Mouse (Mus musculus) telencephalon, adult 2 months (tissue): Measurements from ENCODE around the gene Zfp579.
A peak's percentile ranks its signal among the peaks of the same experiment; 100 is the strongest.
"Not testable (repeated sequence)": the region's sequence is repeated elsewhere in the genome, so short reads cannot be mapped to it uniquely, and the experiment has no call there.

ENCODE experiments used
- DNase-seq: peaks from one replicate; pipeline ENCODE4 v3.0.0-alpha.2; 2011; ENCODE audit warnings: low read depth, low spot score

Gene Zfp579

DNA sequence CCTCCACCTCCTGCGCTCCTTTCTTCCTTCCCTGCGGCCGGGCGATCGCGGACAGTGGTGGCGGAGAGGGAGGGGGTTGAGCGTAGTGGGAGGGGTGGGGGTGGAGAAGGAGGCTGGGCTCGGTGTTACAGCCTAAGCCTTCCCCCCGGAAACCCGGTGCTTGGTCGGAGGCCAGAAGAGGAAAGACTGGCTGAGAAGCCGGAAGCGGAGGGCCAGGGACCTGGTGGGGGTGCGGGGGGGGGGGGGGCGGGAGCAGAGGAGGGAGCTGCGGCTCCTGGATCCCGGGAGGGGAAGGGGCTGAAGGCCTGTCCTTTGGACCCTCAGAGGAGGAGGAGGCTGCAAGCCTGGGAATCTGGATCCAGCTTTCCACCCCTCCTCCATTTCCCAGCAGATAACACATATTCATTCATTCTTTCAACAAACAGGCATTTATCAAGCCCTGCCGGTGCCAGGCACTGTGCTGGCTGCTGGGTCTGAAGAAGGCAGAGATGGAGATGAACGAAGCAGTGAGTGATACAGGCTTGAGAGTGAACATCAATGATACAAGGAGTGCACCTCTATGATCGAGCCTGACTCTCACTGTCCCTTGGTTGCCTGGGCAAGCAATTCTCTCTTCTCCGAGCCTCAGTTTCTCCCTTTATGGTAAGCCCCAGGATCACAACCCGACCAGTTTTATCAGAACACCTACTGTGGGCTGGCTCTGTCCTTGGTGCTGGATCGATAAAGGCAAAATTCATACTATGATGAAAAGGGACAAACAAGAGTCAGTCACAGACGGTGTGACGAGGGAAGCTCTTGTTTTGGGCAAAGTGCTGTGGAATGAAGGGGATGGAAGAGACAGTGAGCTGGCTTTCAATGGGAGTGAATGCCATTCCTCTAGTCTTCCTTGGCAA lies at the start of gene Zfp579:
Gene Zfp579, minus strand, starts transcription at position 156 of the 893 bp plus-strand sequence.
- DNase-seq, result peak; percentile 90

- no peak for DNase-seq
Observed at GRCm38 (mm10) chr7:5044981-5045380, 49.0 kb upstream of the Zfp579 start.

GRCm38 (mm10) chr7:5038940-5039339 lies 43.0 kb upstream of the Zfp579 start:
- no peak for DNase-seq

DNA sequence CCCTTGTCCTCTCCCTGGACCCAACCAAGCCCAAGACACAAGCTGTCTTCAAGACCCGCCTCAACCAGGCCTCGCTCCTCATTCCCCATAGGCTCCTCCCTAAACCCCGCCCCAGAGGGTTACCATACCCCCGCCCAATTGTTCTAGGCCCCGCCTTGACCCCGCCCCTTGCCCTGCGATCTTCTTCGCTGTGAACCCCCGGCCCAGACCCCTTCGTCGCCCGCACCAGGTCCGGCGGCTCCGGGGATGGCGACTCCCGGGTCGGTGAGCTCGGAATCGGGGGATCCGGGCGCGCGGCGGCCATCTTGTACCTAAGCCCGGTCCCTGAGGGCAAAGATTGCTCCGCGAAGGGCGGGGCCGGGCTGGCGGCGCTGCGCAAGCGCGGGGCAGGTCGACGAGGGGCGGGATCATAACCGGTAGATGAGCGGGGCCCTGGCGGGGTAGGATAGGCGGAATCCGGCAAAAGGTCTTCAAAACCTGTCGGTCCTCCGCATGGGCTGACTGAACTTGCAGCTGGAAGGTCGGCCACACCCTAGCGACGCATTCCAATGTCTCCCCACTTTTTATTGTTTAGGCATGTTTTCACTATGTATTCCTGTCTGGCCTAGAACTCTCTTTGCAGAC lies 42.3 kb upstream of the Zfp579 start, which contains the start of gene Zfp784:
Gene Zfp784, minus strand, starts transcription at position 338 of the 624 bp plus-strand sequence.
- peak; percentile 84 for DNase-seq

- no peak for DNase-seq
Observed at GRCm38 (mm10) chr7:5037467-5037866, 41.5 kb upstream of the Zfp579 start.

GRCm38 (mm10) chr7:5037026-5037425 lies 41.1 kb upstream of the Zfp579 start:
- DNase-seq, result no peak

DNA sequence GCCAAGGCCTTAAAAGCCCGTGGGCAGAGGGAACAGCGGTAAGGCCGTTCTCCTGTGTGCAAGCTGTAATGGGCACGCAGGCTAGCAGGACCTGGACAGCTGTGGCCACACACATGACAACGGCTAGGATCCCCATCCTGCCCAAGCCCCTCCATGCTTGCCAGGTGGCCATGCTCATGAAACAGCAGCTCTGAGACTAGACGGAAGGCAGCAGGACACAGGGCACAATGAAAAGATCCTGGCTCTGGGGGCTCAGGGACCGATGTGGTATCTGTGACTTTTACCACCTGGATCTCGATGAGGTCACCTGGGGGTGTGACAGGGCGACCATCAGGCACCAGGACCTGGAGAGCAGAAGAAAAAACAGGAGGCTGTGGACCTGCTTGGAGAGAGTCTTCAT lies 40.2 kb upstream of the Zfp579 start:
- no peak for DNase-seq

GRCm38 (mm10) chr7:5035628-5036027 lies 39.7 kb upstream of the Zfp579 start:
- no peak for DNase-seq

DNA sequence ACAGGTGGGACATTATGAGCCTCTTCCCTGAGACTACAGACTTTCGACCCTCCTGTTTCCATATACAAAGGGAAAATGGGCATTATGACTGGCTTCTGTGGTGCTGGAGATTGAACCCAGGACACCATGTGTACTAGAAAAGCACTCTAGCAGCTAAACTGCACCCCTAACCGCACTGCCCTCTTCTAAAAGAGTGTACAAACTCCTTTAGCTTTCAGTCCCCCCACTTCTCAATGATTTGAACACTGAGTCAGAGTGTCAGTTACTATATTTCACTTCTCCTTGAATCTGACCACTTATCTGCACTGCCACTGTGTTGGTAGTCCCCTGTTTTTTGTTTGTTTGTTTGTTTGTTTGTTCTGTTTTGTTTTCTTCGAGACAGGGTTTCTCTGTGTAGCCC lies 37.9 kb upstream of the Zfp579 start, which contains the start of gene 4632433K11Rik:
Gene 4632433K11Rik, plus strand, starts transcription at position 301 of the 400 bp plus-strand sequence.
- no peak for DNase-seq

- no peak for DNase-seq
Observed at GRCm38 (mm10) chr7:5031496-5031895, 35.5 kb upstream of the Zfp579 start.

GRCm38 (mm10) chr7:5030554-5031275 lies 34.8 kb upstream of the Zfp579 start:
- DNase-seq, result no peak

DNA sequence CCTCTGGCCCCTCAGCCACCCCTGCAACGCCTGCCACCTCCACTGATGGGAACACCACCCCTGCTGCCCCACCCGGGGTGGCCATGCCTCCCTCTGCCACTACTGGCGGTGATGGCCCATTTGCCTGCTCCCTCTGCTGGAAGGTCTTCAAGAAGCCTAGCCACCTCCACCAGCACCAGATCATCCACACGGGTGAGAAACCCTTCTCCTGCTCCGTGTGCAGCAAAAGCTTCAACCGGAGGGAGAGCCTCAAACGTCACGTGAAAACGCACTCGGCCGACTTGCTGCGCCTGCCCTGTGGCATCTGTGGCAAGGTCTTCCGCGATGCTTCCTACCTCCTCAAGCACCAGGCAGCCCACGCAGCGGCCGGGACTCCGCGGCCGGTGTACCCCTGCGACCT lies 34.0 kb upstream of the Zfp579 start:
- DNase-seq, result no peak

- DNase-seq, result no peak
Observed at GRCm38 (mm10) chr7:5029543-5029942, 33.6 kb upstream of the Zfp579 start.

- no peak for DNase-seq
Observed at GRCm38 (mm10) chr7:5021197-5021596, 25.2 kb upstream of the Zfp579 start.

GRCm38 (mm10) chr7:5020685-5021084 lies 24.7 kb upstream of the Zfp579 start:
- no peak for DNase-seq

- DNase-seq, result peak; percentile 99
Observed at GRCm38 (mm10) chr7:5020000-5020681, 24.2 kb upstream of the Zfp579 start, which contains the start of the genes Zfp865 and Ccdc106. TSS of gene Zfp865 (plus strand) at chr7:5020376. TSS of gene Ccdc106 (plus strand) at chr7:5020553.

DNA sequence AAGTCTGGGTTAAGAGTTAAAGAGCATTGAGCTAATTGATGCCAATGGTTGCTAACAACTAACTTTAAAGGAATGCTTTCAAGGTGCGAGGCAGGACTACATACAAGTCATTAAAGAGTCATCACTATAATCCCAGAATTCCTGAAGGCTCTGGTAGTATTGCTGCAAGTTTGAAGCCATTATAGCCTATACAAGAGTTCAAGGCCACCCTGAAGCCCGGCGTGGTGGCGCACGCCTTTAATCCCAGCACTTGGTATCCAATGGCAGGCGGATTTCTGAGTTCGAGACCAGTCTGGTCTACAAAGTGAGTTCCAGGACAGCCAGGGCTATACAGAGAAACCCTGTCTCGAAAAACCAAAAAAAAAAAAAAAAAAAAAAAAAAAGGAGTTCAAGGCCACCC lies 23.6 kb upstream of the Zfp579 start:
- not testable (repeated sequence) for DNase-seq

GRCm38 (mm10) chr7:5017931-5018330 lies 22.0 kb upstream of the Zfp579 start:
- DNase-seq, result no peak

- no peak for DNase-seq
Observed at GRCm38 (mm10) chr7:5017352-5017751, 21.4 kb upstream of the Zfp579 start.

DNA sequence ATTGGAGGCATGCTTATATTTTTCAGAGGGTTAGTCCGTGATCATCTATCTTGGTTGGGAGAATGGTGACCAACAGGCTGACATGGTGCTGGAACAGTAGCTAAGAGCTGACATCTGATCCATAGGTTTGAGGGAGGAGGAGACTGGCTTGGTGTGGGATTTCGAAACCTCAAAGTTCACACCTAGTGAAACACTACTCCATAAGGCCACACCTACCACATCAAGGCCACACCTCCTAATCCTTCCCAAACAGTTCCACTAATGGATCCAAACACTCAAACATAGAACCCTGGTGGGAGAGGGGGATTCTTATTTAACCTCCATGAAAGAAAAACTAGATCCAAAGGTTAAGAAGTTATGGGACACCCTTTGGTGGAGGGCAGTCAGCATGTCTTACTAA lies 21.0 kb upstream of the Zfp579 start:
- DNase-seq, result no peak

- DNase-seq, result no peak
Observed at GRCm38 (mm10) chr7:5016057-5016456, 20.1 kb upstream of the Zfp579 start.
